Mouse (Mus musculus): Measurements from ENCODE around the gene 5830473C10Rik. TPM values are rescaled to one million over a fixed set of nuclear protein-coding genes. Genes with fewer than 3 reads are reported as not detected.

Gene 5830473C10Rik
- polyA plus RNA-seq, 1 experiment = not detected

DNA sequence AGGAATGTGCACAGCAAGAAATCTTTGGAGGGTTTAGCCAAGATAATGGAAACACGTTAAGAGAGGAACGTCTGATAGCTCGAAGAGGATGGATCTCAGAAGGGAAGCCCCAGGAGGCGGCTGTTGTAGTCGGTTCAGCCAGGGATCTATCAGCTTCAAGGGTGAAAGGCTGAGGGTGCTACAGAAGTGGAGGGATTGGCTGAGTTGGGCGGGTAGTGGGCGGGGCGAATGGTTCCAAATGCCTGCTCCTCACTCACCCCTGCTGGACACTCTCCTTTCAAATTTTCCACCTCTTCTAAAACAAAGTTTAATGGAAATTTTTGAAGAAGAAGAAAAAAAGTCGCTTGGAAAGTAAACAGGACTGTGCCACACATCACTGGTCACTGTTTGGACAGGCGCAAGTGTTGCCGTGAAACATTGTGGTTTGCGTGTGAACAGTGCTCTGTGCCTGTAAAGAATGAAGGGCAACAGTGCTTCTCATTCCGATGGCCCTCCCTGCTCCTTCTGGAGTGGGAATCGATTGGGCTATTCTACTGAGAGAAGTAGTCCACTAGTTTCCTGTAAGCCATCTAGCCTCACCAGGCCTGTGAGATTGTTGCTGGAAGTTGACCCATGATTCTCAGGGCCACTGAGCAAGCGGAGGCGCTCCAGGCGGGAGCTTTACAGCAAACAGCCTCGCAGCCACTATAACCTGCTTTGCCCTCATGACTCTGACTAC lies 64.0 kb downstream of the 5830473C10Rik start:
- Histone ChIP-seq H3K4me1 (ENCODE audit: control insufficient read depth, insufficient read depth, low read length) (no peaks in the 10 kb centered on the region; the same call in 1 of the 2 replicates), H3K27ac (ENCODE audit: control insufficient read depth, insufficient read depth, low read depth, low read length, poor library complexity) (no peak overlapping the region), H3K4me3 (replicated peaks; ENCODE audit: control insufficient read depth, low read depth, low read length) (no peak overlapping the region)
- TF ChIP-seq CTCF (IDR thresholded peaks at IDR 0.05; ENCODE audit: control insufficient read depth, insufficient read depth, low read length) = no peak
- TF ChIP-seq POLR2A (IDR thresholded peaks at IDR 0.05; ENCODE audit: borderline replicate concordance, control insufficient read depth, low read depth, low read length) = no peak
- 85% methylated on average over 18 of the region's 18 CpGs for WGBS

DNA sequence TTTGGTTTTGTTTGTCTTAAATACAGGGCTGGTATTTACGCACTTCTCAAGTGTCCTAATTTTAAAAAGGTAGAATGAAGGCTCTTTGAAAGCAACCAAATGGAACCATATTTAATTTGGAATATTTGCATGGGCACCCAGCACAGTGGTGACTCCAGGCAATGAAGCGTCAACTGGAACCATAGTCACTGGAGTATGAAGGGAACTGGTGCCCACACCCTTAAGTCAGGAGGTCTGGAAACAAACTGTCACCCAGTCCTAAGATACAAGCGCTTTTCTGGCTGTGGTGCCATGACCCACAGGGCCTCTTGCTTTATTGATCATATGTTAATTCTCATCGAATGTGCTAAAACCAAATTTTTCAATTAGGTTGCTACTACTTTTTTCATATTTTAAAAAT lies 66.5 kb downstream of the 5830473C10Rik start:
- Histone ChIP-seq H3K4me1 (ENCODE audit: control insufficient read depth, insufficient read depth, low read length) (no peaks in the 10 kb centered on the region; the same call in 1 of the 2 replicates), H3K27ac (ENCODE audit: control insufficient read depth, insufficient read depth, low read depth, low read length, poor library complexity) (no peak overlapping the region), H3K4me3 (replicated peaks; ENCODE audit: control insufficient read depth, low read depth, low read length) (no peak overlapping the region)
- TF ChIP-seq CTCF (IDR thresholded peaks at IDR 0.05; ENCODE audit: control insufficient read depth, insufficient read depth, low read length) = no peak
- no peak for TF ChIP-seq POLR2A (IDR thresholded peaks at IDR 0.05; ENCODE audit: borderline replicate concordance, control insufficient read depth, low read depth, low read length)
- WGBS = 75% methylated on average over 4 of the region's 4 CpGs

GRCm38 (mm10) chr5:90628011-90628410 lies 67.1 kb downstream of the 5830473C10Rik start:
- Histone ChIP-seq H3K4me1 (ENCODE audit: control insufficient read depth, insufficient read depth, low read length) (no peaks in the 10 kb centered on the region; the same call in 1 of the 2 replicates), H3K27ac (ENCODE audit: control insufficient read depth, insufficient read depth, low read depth, low read length, poor library complexity) (no peak overlapping the region), H3K4me3 (replicated peaks; ENCODE audit: control insufficient read depth, low read depth, low read length) (no peak overlapping the region)
- TF ChIP-seq POLR2A (IDR thresholded peaks at IDR 0.05; ENCODE audit: borderline replicate concordance, control insufficient read depth, low read depth, low read length) = no peak
- no peak for TF ChIP-seq CTCF (IDR thresholded peaks at IDR 0.05; ENCODE audit: control insufficient read depth, insufficient read depth, low read length)
- WGBS = 71% methylated on average over 3 of the region's 3 CpGs

- TF ChIP-seq CTCF (IDR thresholded peaks at IDR 0.05; ENCODE audit: control insufficient read depth, insufficient read depth, low read length) (no peak), POLR2A (IDR thresholded peaks at IDR 0.05; ENCODE audit: borderline replicate concordance, control insufficient read depth, low read depth, low read length) (no peak)
- WGBS = 58% methylated on average over 1 of the region's 1 CpGs
- H3K4me1 ChIP-seq (ENCODE audit: control insufficient read depth, insufficient read depth, low read length) = no peaks in the 10 kb centered on the region; the same call in 1 of the 2 replicates
- H3K4me3 ChIP-seq (replicated peaks; ENCODE audit: control insufficient read depth, low read depth, low read length) = no peak overlapping the region
- H3K27ac ChIP-seq (ENCODE audit: control insufficient read depth, insufficient read depth, low read depth, low read length, poor library complexity) = no peak overlapping the region
Measured at GRCm38 (mm10) chr5:90628530-90628929, 67.6 kb downstream of the 5830473C10Rik start.

- Histone ChIP-seq H3K4me3 (replicated peaks; ENCODE audit: control insufficient read depth, low read depth, low read length) (no peak overlapping the region), H3K27ac (ENCODE audit: control insufficient read depth, insufficient read depth, low read depth, low read length, poor library complexity) (no peak overlapping the region), H3K4me1 (ENCODE audit: control insufficient read depth, insufficient read depth, low read length) (no peaks in the 10 kb centered on the region)
- TF ChIP-seq POLR2A (IDR thresholded peaks at IDR 0.05; ENCODE audit: borderline replicate concordance, control insufficient read depth, low read depth, low read length) = no peak
- 79% methylated on average over 7 of the region's 7 CpGs for WGBS
Measured at GRCm38 (mm10) chr5:90634885-90635284, 74.0 kb downstream of the 5830473C10Rik start.

DNA sequence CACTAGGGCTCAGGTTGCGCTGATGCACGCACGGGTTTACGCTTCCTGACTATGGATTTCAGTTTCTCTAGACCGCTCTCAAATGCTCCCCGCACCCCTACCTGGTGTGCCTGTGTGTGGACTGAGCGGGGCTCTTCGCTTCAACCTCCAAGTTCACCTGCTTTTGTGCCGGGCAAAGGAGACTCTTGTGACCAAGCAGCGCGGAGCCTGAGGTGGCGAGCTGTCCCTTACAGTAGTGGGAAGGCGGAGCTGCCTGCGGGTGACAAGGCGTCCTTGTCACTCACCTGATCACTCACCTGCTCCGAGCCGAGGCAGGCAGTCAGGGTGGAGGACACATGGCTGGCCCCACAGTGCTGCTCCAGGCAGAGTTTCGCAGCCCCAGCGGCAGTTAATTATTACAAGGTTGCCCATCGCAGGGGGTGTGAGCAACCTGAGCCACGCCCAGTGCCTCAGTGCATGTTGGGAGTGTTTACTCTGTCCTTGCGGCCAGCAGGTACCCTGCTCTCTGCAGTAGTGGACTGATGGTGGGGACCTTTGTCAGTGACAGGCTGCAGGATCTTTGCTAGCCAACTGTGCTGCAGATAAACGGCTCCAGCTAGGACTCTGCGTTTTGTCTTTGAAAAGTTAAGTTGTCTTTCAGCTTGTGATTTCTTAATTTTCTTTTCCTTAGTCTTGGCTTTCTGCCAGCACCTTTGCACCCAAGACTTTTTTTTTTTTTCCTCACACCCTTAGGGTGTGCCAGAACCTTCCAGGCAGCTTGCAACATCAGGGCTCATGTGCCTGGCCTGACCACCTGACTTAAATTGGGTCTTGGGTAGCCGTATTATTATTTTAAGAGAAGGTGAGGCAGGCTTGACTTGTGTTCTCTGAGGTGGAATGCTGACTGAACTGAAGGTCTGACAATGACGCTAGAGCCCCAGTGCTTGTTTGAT lies 79.6 kb downstream of the 5830473C10Rik start, which contains the start of gene Rassf6:
TSS of gene Rassf6 (minus strand) at position 372 of the 932 bp plus-strand sequence.
- 8% methylated on average over 26 of the region's 26 CpGs for WGBS
- Histone ChIP-seq H3K27ac (ENCODE audit: control insufficient read depth, insufficient read depth, low read depth, low read length, poor library complexity) (no peak within 1 kb of the TSS), H3K4me3 (replicated peaks; ENCODE audit: control insufficient read depth, low read depth, low read length) (peak within 1 kb of the TSS; percentile 55), H3K4me1 (ENCODE audit: control insufficient read depth, insufficient read depth, low read length) (no peaks in the 10 kb centered on the region)
- TF ChIP-seq POLR2A (IDR thresholded peaks at IDR 0.05; ENCODE audit: borderline replicate concordance, control insufficient read depth, low read depth, low read length) (no peak), CTCF (IDR thresholded peaks at IDR 0.05; ENCODE audit: control insufficient read depth, insufficient read depth, low read length) (no peak)

GRCm38 (mm10) chr5:90641218-90641610 lies 80.3 kb downstream of the 5830473C10Rik start:
- WGBS = 73% methylated on average over 10 of the region's 10 CpGs

DNA sequence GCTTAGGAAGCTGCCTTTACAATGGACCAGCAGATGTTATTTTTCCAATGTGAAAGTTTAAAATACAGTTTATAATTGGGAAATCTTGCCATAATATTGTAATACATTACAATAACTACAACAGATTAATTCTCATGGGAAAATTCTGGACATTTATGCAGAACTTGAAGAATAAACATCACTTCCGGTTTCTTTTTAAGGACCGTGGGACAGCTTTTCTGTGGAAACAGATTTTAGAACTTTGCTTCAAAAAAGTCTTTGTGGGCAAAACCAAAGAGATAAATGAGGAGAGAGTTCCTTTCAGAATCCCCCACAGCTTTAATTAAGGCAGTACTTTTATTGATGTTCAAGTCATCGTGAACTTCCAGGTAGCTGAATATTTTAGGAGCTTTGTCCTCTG lies 84.7 kb downstream of the 5830473C10Rik start:
- no peak overlapping the region for H3K27ac ChIP-seq (ENCODE audit: control insufficient read depth, insufficient read depth, low read depth, low read length, poor library complexity)
- 70% methylated on average over 3 of the region's 3 CpGs for WGBS
- no peaks in the 10 kb centered on the region for H3K4me1 ChIP-seq (ENCODE audit: control insufficient read depth, insufficient read depth, low read length)
- no peak for TF ChIP-seq POLR2A (IDR thresholded peaks at IDR 0.05; ENCODE audit: borderline replicate concordance, control insufficient read depth, low read depth, low read length)
- TF ChIP-seq CTCF (IDR thresholded peaks at IDR 0.05; ENCODE audit: control insufficient read depth, insufficient read depth, low read length) = no peak
- H3K4me3 ChIP-seq (replicated peaks; ENCODE audit: control insufficient read depth, low read depth, low read length) = no peak overlapping the region

More at GRCm38 (mm10) chr5:90641218-90641610, 80.3 kb downstream of the 5830473C10Rik start:
- TF ChIP-seq CTCF (IDR thresholded peaks at IDR 0.05; ENCODE audit: control insufficient read depth, insufficient read depth, low read length) (no peak), POLR2A (IDR thresholded peaks at IDR 0.05; ENCODE audit: borderline replicate concordance, control insufficient read depth, low read depth, low read length) (no peak)
- no peaks in the 10 kb centered on the region for H3K4me1 ChIP-seq (ENCODE audit: control insufficient read depth, insufficient read depth, low read length)
- no peak overlapping the region for H3K27ac ChIP-seq (ENCODE audit: control insufficient read depth, insufficient read depth, low read depth, low read length, poor library complexity)
- H3K4me3 ChIP-seq (replicated peaks; ENCODE audit: control insufficient read depth, low read depth, low read length) = no peak overlapping the region

All from bone marrow, adult 2 months (tissue).